Mouse (Mus musculus) MEL (cell line): ENCODE measurements around the gene Fam133b. TPM values are rescaled to one million over a fixed set of nuclear protein-coding genes. Genes with fewer than 3 reads are reported as not detected.
A peak's percentile ranks its signal among the peaks of the same experiment; 100 is the strongest.

Experiments used
- DNase-seq: peaks from one replicate; pipeline ENCODE4 v3.0.0; 2011; ENCODE audit warnings: low read depth, low spot score
- H3K27ac ChIP-seq: 2 replicates; pipeline ENCODE4 v1.5.1; 2012; ENCODE audit warnings: low read depth, mild to moderate bottlenecking, control low read depth, low read length, moderate library complexity; ENCODE audit not compliant: control insufficient read depth
- H3K27me3 ChIP-seq, 2 experiments: fragments of 150-350 bp in 1 of 2; sonication (generic) in 1 of 2; 2 replicates each; pipeline ENCODE4 v1.6.1; 2012; ENCODE audit warnings: low read length in 2 of 2, mild to moderate bottlenecking in 2 of 2, improper control_type of control experiment in 1 of 2, moderate library complexity in 1 of 2; ENCODE audit not compliant: insufficient read depth in 2 of 2, control insufficient read depth in 1 of 2
- H3K36me3 ChIP-seq, 2 experiments: 2 replicates each; pipeline ENCODE4 v1.6.1; 2012 to 2014; ENCODE audit warnings: low read length in 2 of 2, improper control_type of control experiment in 1 of 2, inconsistent platforms in 1 of 2, mild to moderate bottlenecking in 1 of 2; ENCODE audit not compliant: insufficient read depth in 2 of 2, control insufficient read depth in 1 of 2
- H3K4me1 ChIP-seq, 2 experiments: fragments of 150-350 bp in 1 of 2; sonication (generic) in 1 of 2; 2 replicates each; pipeline ENCODE4 v1.6.1; 2012; ENCODE audit warnings: low read length in 2 of 2, improper control_type of control experiment in 1 of 2, mild to moderate bottlenecking in 1 of 2; ENCODE audit not compliant: insufficient read depth in 2 of 2, control insufficient read depth in 1 of 2
- H3K4me3 ChIP-seq, 2 experiments: fragments of 150-350 bp in 1 of 2; sonication (generic) in 1 of 2; 2 replicates each; pipeline ENCODE4 v1.5.1; 2012; ENCODE audit warnings: low read depth in 2 of 2, low read length in 2 of 2, mild to moderate bottlenecking in 2 of 2, moderate library complexity in 2 of 2, control low read depth in 1 of 2, improper control_type of control experiment in 1 of 2; ENCODE audit not compliant: control insufficient read depth in 1 of 2, insufficient read depth in 1 of 2
- H3K79me2 ChIP-seq: 2 replicates; pipeline ENCODE4 v1.6.1; 2012; ENCODE audit warnings: mild to moderate bottlenecking, low read length, moderate library complexity; ENCODE audit not compliant: control insufficient read depth, poor library complexity, insufficient read depth
- H3K9ac ChIP-seq: 2 replicates; pipeline ENCODE4 v1.6.1; 2012; ENCODE audit warnings: low read depth, mild to moderate bottlenecking, control low read depth, low read length, moderate library complexity; ENCODE audit not compliant: control insufficient read depth, poor library complexity, severe bottlenecking
- H3K9me3 ChIP-seq: fragments of 150-350 bp; sonication (generic); replicated peaks from 2 replicates; pipeline ENCODE4 v1.6.1; 2012; ENCODE audit warnings: mild to moderate bottlenecking, low read length, improper control_type of control experiment, moderate library complexity; ENCODE audit not compliant: insufficient read depth
- BHLHE40 ChIP-seq: IDR thresholded peaks from 2 replicates; pipeline ENCODE4 v1.6.1; 2012; ENCODE audit warnings: low read depth, mild to moderate bottlenecking, inconsistent platforms, low read length, improper control_type of control experiment, borderline replicate concordance
- CHD1 ChIP-seq: IDR thresholded peaks from 2 replicates; pipeline ENCODE4 v1.6.1; 2012; ENCODE audit warnings: low read depth, mild to moderate bottlenecking, inconsistent platforms, low read length, improper control_type of control experiment
- CHD2 ChIP-seq: IDR thresholded peaks from 2 replicates; pipeline ENCODE4 v1.6.1; 2011; ENCODE audit warnings: low read length, improper control_type of control experiment
- CTCF ChIP-seq, 3 experiments: IDR thresholded peaks in 2 of 3; conservative IDR thresholded peaks in 1 of 3; 2 replicates each; pipeline ENCODE4 v1.5.1; 2011 to 2012; ENCODE audit warnings: low read length in 3 of 3, low read depth in 2 of 3, mild to moderate bottlenecking in 2 of 3, improper control_type of control experiment in 1 of 3, inconsistent platforms in 1 of 3, mixed read lengths in 1 of 3, moderate library complexity in 1 of 3; ENCODE audit not compliant: control insufficient read depth in 1 of 3, insufficient read depth in 1 of 3, poor library complexity in 1 of 3, severe bottlenecking in 1 of 3
- EP300 ChIP-seq, 2 experiments: IDR thresholded peaks; 2 replicates each; pipeline ENCODE4 v1.6.1; 2011; ENCODE audit warnings: improper control_type of control experiment in 2 of 2, low read length in 2 of 2, low read depth in 1 of 2, mild to moderate bottlenecking in 1 of 2
- GABPA ChIP-seq: IDR thresholded peaks from 2 replicates; pipeline ENCODE4 v1.6.1; 2012; ENCODE audit warnings: low read depth, mild to moderate bottlenecking, inconsistent platforms, low read length, improper control_type of control experiment, moderate library complexity
- GATA1 ChIP-seq: IDR thresholded peaks from 2 replicates; pipeline ENCODE4 v1.6.1; 2011; ENCODE audit warnings: low read depth, low read length, improper control_type of control experiment
- HCFC1 ChIP-seq: IDR thresholded peaks from 2 replicates; pipeline ENCODE4 v1.6.1; 2012; ENCODE audit warnings: low read depth, mild to moderate bottlenecking, inconsistent platforms, low read length, improper control_type of control experiment, moderate library complexity
- JUND ChIP-seq: IDR thresholded peaks from 2 replicates; pipeline ENCODE4 v1.6.1; 2011; ENCODE audit warnings: low read depth, mild to moderate bottlenecking, improper control_type of control experiment, low read length
- KAT2A ChIP-seq: conservative IDR thresholded peaks from 2 replicates; pipeline ENCODE4 v1.6.1; 2012; ENCODE audit warnings: low read depth, low read length, improper control_type of control experiment, inconsistent platforms
- MAFK ChIP-seq: IDR thresholded peaks from 2 replicates; pipeline ENCODE4 v1.6.1; 2011; ENCODE audit warnings: low read depth, mild to moderate bottlenecking, low read length, improper control_type of control experiment, borderline replicate concordance
- MAX ChIP-seq: IDR thresholded peaks from 2 replicates; pipeline ENCODE4 v1.6.1; 2011; ENCODE audit warnings: low read length, improper control_type of control experiment
- MAZ ChIP-seq: IDR thresholded peaks from 2 replicates; pipeline ENCODE4 v1.6.1; 2012; ENCODE audit warnings: low read depth, mild to moderate bottlenecking, inconsistent platforms, low read length, improper control_type of control experiment
- MXI1 ChIP-seq: IDR thresholded peaks from 2 replicates; pipeline ENCODE4 v1.6.1; 2011; ENCODE audit warnings: mild to moderate bottlenecking, low read depth, low read length, improper control_type of control experiment
- MYC ChIP-seq: IDR thresholded peaks from 2 replicates; pipeline ENCODE4 v1.6.1; 2011; ENCODE audit warnings: low read depth, mild to moderate bottlenecking, low read length, improper control_type of control experiment, moderate library complexity
- NELFE ChIP-seq: IDR thresholded peaks from 2 replicates; pipeline ENCODE4 v1.6.1; 2011; ENCODE audit warnings: low read depth, low read length, improper control_type of control experiment
- NRF1 ChIP-seq: IDR thresholded peaks from 2 replicates; pipeline ENCODE4 v1.6.1; 2014; ENCODE audit warnings: low read depth, mild to moderate bottlenecking, inconsistent platforms, low read length, improper control_type of control experiment, moderate library complexity; ENCODE audit not compliant: poor library complexity, insufficient read depth, severe bottlenecking
- POLR2A ChIP-seq, 2 experiments: IDR thresholded peaks; 2 replicates each; pipeline ENCODE4 v1.6.1; 2011 to 2012; ENCODE audit warnings: low read length in 2 of 2, mild to moderate bottlenecking in 2 of 2, control low read depth in 1 of 2, improper control_type of control experiment in 1 of 2, low read depth in 1 of 2, moderate library complexity in 1 of 2; ENCODE audit not compliant: control insufficient read depth in 1 of 2, insufficient read depth in 1 of 2, poor library complexity in 1 of 2
- POLR2AphosphoS5 ChIP-seq: IDR thresholded peaks from 2 replicates; pipeline ENCODE4 v1.6.1; 2012; ENCODE audit warnings: low read depth, borderline replicate concordance, mild to moderate bottlenecking, inconsistent platforms, low read length, moderate library complexity, mixed read lengths
- RAD21 ChIP-seq: IDR thresholded peaks from 2 replicates; pipeline ENCODE4 v1.6.1; 2011; ENCODE audit warnings: mild to moderate bottlenecking, low read depth, low read length, improper control_type of control experiment
- RCOR1 ChIP-seq: IDR thresholded peaks from 2 replicates; pipeline ENCODE4 v1.6.1; 2012; ENCODE audit warnings: low read depth, mild to moderate bottlenecking, inconsistent platforms, low read length, improper control_type of control experiment
- SMC3 ChIP-seq: IDR thresholded peaks from 2 replicates; pipeline ENCODE4 v1.6.1; 2011; ENCODE audit warnings: low read depth, low read length, improper control_type of control experiment
- TAL1 ChIP-seq: IDR thresholded peaks from 2 replicates; pipeline ENCODE4 v1.6.1; 2012; ENCODE audit warnings: mild to moderate bottlenecking, inconsistent platforms, low read length, moderate library complexity, mixed read lengths
- TCF12 ChIP-seq: IDR thresholded peaks from 2 replicates; pipeline ENCODE4 v1.6.1; 2014; ENCODE audit warnings: low read depth, mild to moderate bottlenecking, inconsistent platforms, low read length, improper control_type of control experiment, moderate library complexity
- UBTF ChIP-seq: IDR thresholded peaks from 2 replicates; pipeline ENCODE4 v1.6.1; 2012; ENCODE audit warnings: low read depth, mild to moderate bottlenecking, inconsistent platforms, low read length, improper control_type of control experiment, moderate library complexity, borderline replicate concordance; ENCODE audit not compliant: insufficient read depth
- USF2 ChIP-seq, 2 experiments: IDR thresholded peaks; 2 replicates each; pipeline ENCODE4 v1.6.1; 2011 to 2012; ENCODE audit warnings: improper control_type of control experiment in 2 of 2, low read length in 2 of 2, borderline replicate concordance in 1 of 2, inconsistent platforms in 1 of 2, low read depth in 1 of 2, mild to moderate bottlenecking in 1 of 2; ENCODE audit not compliant: insufficient read depth in 1 of 2
- ZMIZ1 ChIP-seq: IDR thresholded peaks from 2 replicates; pipeline ENCODE4 v1.6.1; 2012; ENCODE audit warnings: low read depth, mild to moderate bottlenecking, inconsistent platforms, low read length, improper control_type of control experiment, moderate library complexity
- ZNF384 ChIP-seq: IDR thresholded peaks from 2 replicates; pipeline ENCODE4 v1.6.1; 2012; ENCODE audit warnings: low read depth, mild to moderate bottlenecking, inconsistent platforms, low read length, improper control_type of control experiment
- polyA plus RNA-seq, 2 experiments: library from polyadenylated mRNA; stranded (reverse) in 1 of 2; unstranded in 1 of 2; fragments of >175 nt in 1 of 2; fragments of >200 nt in 1 of 2; gene quantifications; 2 replicates each; pipeline versions ENCODE4 v1.2.1 to v1.2.4; 2012; ENCODE audit warnings: low replicate concordance in 2 of 2, low read depth in 1 of 2; ENCODE audit not compliant: insufficient read length in 2 of 2, insufficient read depth in 1 of 2, missing spikeins in 1 of 2
- total RNA-seq: library from RNA; depleted of rRNA; stranded (reverse); fragments of 300-350 nt; gene quantifications from 2 replicates; pipeline ENCODE4 v1.2.3, GENCODE M21; 2012

The Fam133b gene
- total and polyA plus RNA-seq, 3 experiments = 39.4 to 56.0 TPM; not detected in 1

- TF ChIP-seq ZMIZ1 (peak; percentile 87), CHD1 (no peak; the same call in 1 of the 2 replicates), GATA1 (peak; percentile 96), MAFK (peak; percentile 19; the same call in 1 of the 2 replicates), RAD21 (no peak; the same call in 1 of the 2 replicates), MXI1 (peak; percentile 91), KAT2A (peak; percentile 37; the same call in 1 of the 2 replicates), NRF1 (no peak)
- TF ChIP-seq, all 39 proteins: peak for 29
Measured at GRCm38 (mm10) chr5:3514901-3515311, 28.7 kb upstream of the Fam133b start (continued).

- Histone ChIP-seq H3K9me3 (no peaks in the 10 kb centered on the region), H3K79me2 (peaks cover 12% of the 10 kb centered on the region; the same call in 1 of the 2 replicates), H3K4me3 (peak overlapping the region; percentile 25 to 56; a peak in 3 of 4 replicates)
- peak; percentile 23; the same call in 1 of the 2 replicates for TF ChIP-seq MAX
- no peak for TF ChIP-seq ZNF384
- TF ChIP-seq CHD1 = no peak
- peak; percentile 49; the same call in 1 of the 2 replicates for TF ChIP-seq GATA1
- TF ChIP-seq CTCF (IDR thresholded peaks at IDR 0.05 in 2 of 3, conservative IDR thresholded peaks at IDR 0.05 in 1 of 3; ENCODE audit: control insufficient read depth in 1 of 3, insufficient read depth in 1 of 3, low read depth in 2 of 3, low read length in 3 of 3, poor library complexity in 1 of 3, severe bottlenecking in 1 of 3) = no peak
- TF ChIP-seq UBTF = no peak
- no peak for TF ChIP-seq RCOR1
- TF ChIP-seq NELFE = no peak
- peak in 1 of 2 experiments; percentile 44; a peak in 1 of 4 replicates for TF ChIP-seq POLR2A (IDR thresholded peaks at IDR 0.05; ENCODE audit: control insufficient read depth in 1 of 2, insufficient read depth in 1 of 2, low read depth in 1 of 2, low read length in 2 of 2, poor library complexity in 1 of 2)
- TF ChIP-seq HCFC1 = 0 out of 2 replicates have a peak, but pooled peaks have one; percentile 28
- no peak for TF ChIP-seq CHD2
- TF ChIP-seq, all 39 proteins: peak for 4
- Histone ChIP-seq H3K36me3 (peaks cover 44 to 62% of the 10 kb centered on the region in 2 experiments), H3K9ac (peak overlapping the region; percentile 55), H3K27me3 (no peaks in the 10 kb centered on the region), H3K4me1 (peaks cover 36 to 46% of the 10 kb centered on the region in 2 experiments), H3K27ac (peak overlapping the region; percentile 91)
- no peak for DNase-seq
Measured at GRCm38 (mm10) chr5:3515477-3515876, 28.2 kb upstream of the Fam133b start.

- no peak for DNase-seq
- no peak for TF ChIP-seq CHD2
- peak; percentile 46 for TF ChIP-seq SMC3
- TF ChIP-seq RCOR1 = no peak
- TF ChIP-seq NRF1 = no peak
- no peak for TF ChIP-seq GABPA
- TF ChIP-seq USF2 (IDR thresholded peaks at IDR 0.05; ENCODE audit: borderline replicate concordance in 1 of 2, insufficient read depth in 1 of 2, low read depth in 1 of 2, low read length in 2 of 2) = no peak
- TF ChIP-seq JUND = no peak
- no peak for TF ChIP-seq MAX
- no peak for TF ChIP-seq BHLHE40
- no peak for TF ChIP-seq MYC
- no peak for TF ChIP-seq TCF12
- no peak for TF ChIP-seq EP300 (IDR thresholded peaks at IDR 0.05; ENCODE audit: low read depth in 1 of 2, low read length in 2 of 2)
- no peak for TF ChIP-seq POLR2AphosphoS5
- TF ChIP-seq HCFC1 = no peak
- no peak for TF ChIP-seq TAL1
- no peak for TF ChIP-seq MAZ
Measured at GRCm38 (mm10) chr5:3516481-3517075, 27.1 kb upstream of the Fam133b start.

More at GRCm38 (mm10) chr5:3516481-3517075, 27.1 kb upstream of the Fam133b start:
- Histone ChIP-seq H3K9ac (peak overlapping the region; percentile 32; the same call in 1 of the 2 replicates), H3K4me1 (peaks cover 32 to 36% of the 10 kb centered on the region in 2 experiments), H3K9me3 (no peaks in the 10 kb centered on the region), H3K4me3 (peak overlapping the region in 1 of 2 experiments; percentile 56; a peak in 2 of 4 replicates), H3K79me2 (peaks cover 12% of the 10 kb centered on the region; the same call in 1 of the 2 replicates), H3K36me3 (peaks cover 37 to 68% of the 10 kb centered on the region in 2 experiments), H3K27ac (peak overlapping the region; percentile 91; the same call in 1 of the 2 replicates), H3K27me3 (no peaks in the 10 kb centered on the region)
